In genomic region chr12:73087086-73087485, GRCm38 (mm10) we compare ENCODE assay signal across 23 mouse cellular contexts. TPM values are rescaled to one million over a fixed set of nuclear protein-coding genes. Genes with fewer than 3 reads are reported as not detected.
A peak's percentile ranks its signal among the peaks of the same experiment; 100 is the strongest.
DNase-seq lines count a peak whose midpoint lies in the region; ATAC-seq lines count a peak whose summit lies in the region.
"Had no signal": no experiment of that assay in that cellular context is flagged by ENCODE, and none has a peak within 500 bp of the region (broad histone marks: within the 10 kb centered on the region; RNA-seq: fewer than 3 reads in every experiment).

No protein-coding gene starts in this region.

- H3K4me1 ChIP-seq in midbrain, embryonic 14.5 days (ENCODE audit: control insufficient read depth, insufficient read depth, low read length), result no peaks in the 10 kb centered on the region
- H3K4me1 ChIP-seq: embryonic facial prominence, embryonic 10.5 days; embryonic facial prominence, embryonic 12.5 days; forebrain, embryonic 13.5 days; forebrain, embryonic 15.5 days had no signal

- H3K9ac ChIP-seq in midbrain, embryonic 14.5 days (replicated peaks; ENCODE audit: low read length), result no peak overlapping the region
- H3K9ac ChIP-seq: embryonic facial prominence, embryonic 12.5 days; forebrain, embryonic 13.5 days; forebrain, embryonic 15.5 days had no signal

- H3K4me2 ChIP-seq in midbrain, embryonic 14.5 days (ENCODE audit: low read length), result no peak overlapping the region
- H3K4me2 ChIP-seq: embryonic facial prominence, embryonic 12.5 days; forebrain, embryonic 13.5 days; forebrain, embryonic 15.5 days had no signal

- no peaks in the 10 kb centered on the region for H3K36me3 ChIP-seq in midbrain, embryonic 14.5 days (ENCODE audit: control insufficient read depth, insufficient read depth, low read length)
- H3K36me3 ChIP-seq: embryonic facial prominence, embryonic 10.5 days; embryonic facial prominence, embryonic 12.5 days; forebrain, embryonic 15.5 days; G1E had no signal

- no peak overlapping the region for H3K27ac ChIP-seq in midbrain, embryonic 14.5 days (replicated peaks; ENCODE audit: low read depth, low read length)
- H3K27ac ChIP-seq: embryonic facial prominence, embryonic 10.5 days; embryonic facial prominence, embryonic 12.5 days; forebrain, embryonic 13.5 days; forebrain, embryonic 15.5 days had no signal

- DNase-seq in heart, adult 11 months, result peak; percentile 64
- DNase-seq in heart, postnatal 4 days, result no peak
- DNase-seq in ES-CJ7 (ENCODE audit: low read depth, low spot score) (peak; percentile 65), R1 (ENCODE audit: low read depth, low spot score) (peak; percentile 48)
- no peak for DNase-seq in cerebellum, postnatal 10 days
- DNase-seq in midbrain, embryonic 14.5 days, result no peak
- DNase-seq in Muller cell, postnatal 12 days (ENCODE audit: inconsistent ontology term), result no peak
- DNase-seq: adrenal gland, adult 2 months; adrenal gland, postnatal 10 days; adrenal gland, postnatal 25 days; B cell, adult 2 months; cerebellum, adult 11 months; cerebellum, adult 18-20 months; cerebellum, adult 8-10 months; cerebellum, adult 9-11 months; cerebellum, postnatal 25 days had no signal

- WGBS in midbrain, embryonic 14.5 days, result 90% methylated on average over 7 of the region's 7 CpGs

- no peaks in the 10 kb centered on the region for H3K27me3 ChIP-seq in midbrain, embryonic 14.5 days (ENCODE audit: control insufficient read depth, insufficient read depth, low read length)
- H3K27me3 ChIP-seq: CH12.LX; embryonic facial prominence, embryonic 12.5 days; forebrain, embryonic 13.5 days; forebrain, embryonic 15.5 days had no signal

- no peaks in the 10 kb centered on the region for H3K9me3 ChIP-seq in midbrain, embryonic 14.5 days (ENCODE audit: control insufficient read depth, low read length)
- H3K9me3 ChIP-seq: embryonic facial prominence, embryonic 10.5 days; embryonic facial prominence, embryonic 12.5 days; forebrain, embryonic 13.5 days; forebrain, embryonic 15.5 days; G1E had no signal

- no peak overlapping the region for H3K4me3 ChIP-seq in midbrain, embryonic 14.5 days (replicated peaks; ENCODE audit: low read depth, low read length)
- H3K4me3 ChIP-seq: embryonic facial prominence, embryonic 10.5 days; embryonic facial prominence, embryonic 12.5 days; forebrain, embryonic 13.5 days; forebrain, embryonic 15.5 days had no signal

- ATAC-seq in midbrain, embryonic 14.5 days (ENCODE audit: low FRiP score, low TSS enrichment), result no peak
- ATAC-seq: CD4-positive, CD25-positive, alpha-beta regulatory T cell, adult 4 months; forebrain, embryonic 13.5 days; forebrain, embryonic 15.5 days had no signal

RNA-seq across cellular contexts. Expression of gene Six4, which starts 26.2 kb away (rescaled TPM):
- 1 to 10 TPM; 2.3 TPM for total RNA-seq in heart, postnatal 4 days (2021)
- polyA plus RNA-seq in midbrain, embryonic 14.5 days (2014; fragmentation: Nextera tagmentation; extraction: Ambion mirVana), result 0.35 and 0.41 TPM in 2 replicates

RNA-seq across cellular contexts. Expression of gene Six1, which starts 33.4 kb away (rescaled TPM):
- under 1 TPM; 0.19 to 0.54 TPM for total RNA-seq in heart, postnatal 4 days (2021)
- 0.41 TPM in 1 of 2 replicates, not detected in the other for polyA plus RNA-seq in midbrain, embryonic 14.5 days (2014; fragmentation: Nextera tagmentation; extraction: Ambion mirVana)
- polyA plus RNA-seq: CD4-positive, CD25-positive, alpha-beta regulatory T cell, adult 4 months had no signal

RNA-seq across cellular contexts. Expression of gene Mnat1, which starts 36.4 kb away (rescaled TPM):
- 10 to 100 TPM; 28.0 to 30.3 TPM for total RNA-seq in heart, postnatal 4 days (2021)
- 20.3 and 21.8 TPM in 2 replicates for polyA plus RNA-seq in midbrain, embryonic 14.5 days (2014; fragmentation: Nextera tagmentation; extraction: Ambion mirVana)

Comparison
In these comparisons a context has a peak if more than half of its experiments do, and no peak if none do; other contexts are left out.
1. DNase-seq: peak in heart, adult 11 months (single experiment), ES-CJ7 (single experiment) and R1 (single experiment); none in heart, postnatal 4 days (single experiment), cerebellum, postnatal 10 days (0 of 2), midbrain, embryonic 14.5 days (single experiment) and Muller cell, postnatal 12 days (single experiment).